Mouse (Mus musculus): ENCODE results near the gene Wdtc1. TPM values are rescaled to one million over a fixed set of nuclear protein-coding genes. Genes with fewer than 3 reads are reported as not detected.

Wdtc1 gene
- polyA plus RNA-seq, 1 experiment from 2014 or later, result 14.0 TPM

GRCm38 (mm10) chr4:133255392-133255791 is 97.9 kb downstream of the Wdtc1 start:
- Histone ChIP-seq H3K27ac (no peak overlapping the region), H3K9ac (no peak overlapping the region), H3K9me3 (replicated peaks) (no peaks in the 10 kb centered on the region), H3K4me1 (peaks cover 15% of the 10 kb centered on the region), H3K36me3 (ENCODE audit: poor library complexity, severe bottlenecking) (no peaks in the 10 kb centered on the region), H3K4me2 (no peak overlapping the region), H3K4me3 (no peak overlapping the region), H3K27me3 (peaks cover 61% of the 10 kb centered on the region)
- no peak for ATAC-seq
- WGBS, result 62% methylated on average over 6 of the region's 6 CpGs

- H3K4me3 ChIP-seq, result no peak overlapping the region
- peaks cover 79% of the 10 kb centered on the region for H3K27me3 ChIP-seq
- peaks cover 15% of the 10 kb centered on the region for H3K4me1 ChIP-seq
- H3K36me3 ChIP-seq (ENCODE audit: poor library complexity, severe bottlenecking), result no peaks in the 10 kb centered on the region
- H3K9ac ChIP-seq, result no peak overlapping the region
- no peak for ATAC-seq
- no peaks in the 10 kb centered on the region for H3K9me3 ChIP-seq (replicated peaks)
- H3K27ac ChIP-seq, result no peak overlapping the region
- WGBS, result 79% methylated on average over 12 of the region's 12 CpGs
- H3K4me2 ChIP-seq, result no peak overlapping the region
Measured at GRCm38 (mm10) chr4:133253412-133253811, 99.9 kb downstream of the Wdtc1 start.

GRCm38 (mm10) chr4:133252089-133252488 is 101.2 kb downstream of the Wdtc1 start:
- H3K36me3 ChIP-seq (ENCODE audit: poor library complexity, severe bottlenecking), result no peaks in the 10 kb centered on the region
- no peak overlapping the region for H3K27ac ChIP-seq
- no peak for ATAC-seq
- H3K9me3 ChIP-seq (replicated peaks), result no peaks in the 10 kb centered on the region
- no peak overlapping the region for H3K9ac ChIP-seq
- WGBS, result 38% methylated on average over 4 of the region's 4 CpGs
- no peak overlapping the region for H3K4me3 ChIP-seq
- H3K27me3 ChIP-seq, result peaks cover 88% of the 10 kb centered on the region
- peaks cover 15% of the 10 kb centered on the region for H3K4me1 ChIP-seq
- H3K4me2 ChIP-seq, result no peak overlapping the region

GRCm38 (mm10) chr4:133251214-133251613 is 102.1 kb downstream of the Wdtc1 start:
- Histone ChIP-seq H3K4me2 (peak overlapping the region; percentile 64), H3K27me3 (peaks cover 88% of the 10 kb centered on the region), H3K9me3 (replicated peaks) (no peaks in the 10 kb centered on the region), H3K9ac (peak overlapping the region; percentile 58), H3K36me3 (ENCODE audit: poor library complexity, severe bottlenecking) (no peaks in the 10 kb centered on the region), H3K27ac (no peak overlapping the region), H3K4me3 (peak overlapping the region; percentile 35), H3K4me1 (peaks cover 11% of the 10 kb centered on the region)
- no peak for ATAC-seq
- 1% methylated on average over 31 of the region's 31 CpGs for WGBS

- WGBS, result 3% methylated on average over 22 of the region's 22 CpGs
- no peaks in the 10 kb centered on the region for H3K36me3 ChIP-seq (ENCODE audit: poor library complexity, severe bottlenecking)
- no peak overlapping the region for H3K27ac ChIP-seq
- peak; percentile 27; the same call in 1 of the 2 replicates for ATAC-seq
- peak overlapping the region; percentile 64 for H3K4me2 ChIP-seq
- H3K9me3 ChIP-seq (replicated peaks), result no peaks in the 10 kb centered on the region
- peak overlapping the region; percentile 58 for H3K9ac ChIP-seq
- peaks cover 11% of the 10 kb centered on the region for H3K4me1 ChIP-seq
- peaks cover 88% of the 10 kb centered on the region for H3K27me3 ChIP-seq
- H3K4me3 ChIP-seq, result peak overlapping the region; percentile 35
Measured at GRCm38 (mm10) chr4:133250609-133251008, 102.7 kb downstream of the Wdtc1 start.

- no peak for ATAC-seq
- Histone ChIP-seq H3K4me1 (peaks cover 11% of the 10 kb centered on the region), H3K4me3 (no peak overlapping the region), H3K9me3 (replicated peaks) (no peaks in the 10 kb centered on the region), H3K9ac (no peak overlapping the region), H3K36me3 (ENCODE audit: poor library complexity, severe bottlenecking) (no peaks in the 10 kb centered on the region), H3K4me2 (no peak overlapping the region), H3K27me3 (peaks cover 97% of the 10 kb centered on the region), H3K27ac (no peak overlapping the region)
- WGBS, result 76% methylated on average over 13 of the region's 13 CpGs
Measured at GRCm38 (mm10) chr4:133247806-133248449, 105.4 kb downstream of the Wdtc1 start.

- WGBS, result 24% methylated on average over 15 of the region's 15 CpGs
- no peak overlapping the region for H3K27ac ChIP-seq
- no peak overlapping the region for H3K9ac ChIP-seq
- peaks cover 97% of the 10 kb centered on the region for H3K27me3 ChIP-seq
- no peak overlapping the region for H3K4me2 ChIP-seq
- no peak for ATAC-seq
- H3K9me3 ChIP-seq (replicated peaks), result no peaks in the 10 kb centered on the region
- H3K4me3 ChIP-seq, result no peak overlapping the region
- no peaks in the 10 kb centered on the region for H3K36me3 ChIP-seq (ENCODE audit: poor library complexity, severe bottlenecking)
- H3K4me1 ChIP-seq, result peaks cover 11% of the 10 kb centered on the region
Measured at GRCm38 (mm10) chr4:133247072-133247471, 106.2 kb downstream of the Wdtc1 start.

- ATAC-seq, result no peak
- Histone ChIP-seq H3K27me3 (peaks cover 97% of the 10 kb centered on the region), H3K9ac (no peak overlapping the region), H3K4me1 (peaks cover 9% of the 10 kb centered on the region), H3K4me2 (no peak overlapping the region), H3K9me3 (replicated peaks) (no peaks in the 10 kb centered on the region), H3K4me3 (no peak overlapping the region), H3K27ac (no peak overlapping the region), H3K36me3 (ENCODE audit: poor library complexity, severe bottlenecking) (no peaks in the 10 kb centered on the region)
- 91% methylated on average over 1 of the region's 1 CpGs for WGBS
Measured at GRCm38 (mm10) chr4:133244289-133244688, 109.0 kb downstream of the Wdtc1 start.

GRCm38 (mm10) chr4:133243538-133243937 is 109.7 kb downstream of the Wdtc1 start:
- Histone ChIP-seq H3K27ac (no peak overlapping the region), H3K9me3 (replicated peaks) (no peaks in the 10 kb centered on the region), H3K27me3 (peaks cover 97% of the 10 kb centered on the region), H3K4me2 (no peak overlapping the region), H3K4me1 (peaks cover 9% of the 10 kb centered on the region), H3K9ac (no peak overlapping the region), H3K36me3 (ENCODE audit: poor library complexity, severe bottlenecking) (no peaks in the 10 kb centered on the region), H3K4me3 (no peak overlapping the region)
- no peak for ATAC-seq
- WGBS, result 51% methylated on average over 13 of the region's 13 CpGs

- H3K4me3 ChIP-seq, result no peak overlapping the region
- no peak overlapping the region for H3K4me2 ChIP-seq
- no peaks in the 10 kb centered on the region for H3K9me3 ChIP-seq (replicated peaks)
- ATAC-seq, result no peak
- H3K27ac ChIP-seq, result no peak overlapping the region
- peaks cover 89% of the 10 kb centered on the region for H3K27me3 ChIP-seq
- H3K36me3 ChIP-seq (ENCODE audit: poor library complexity, severe bottlenecking), result no peaks in the 10 kb centered on the region
- H3K4me1 ChIP-seq, result peaks cover 9% of the 10 kb centered on the region
- WGBS, result 63% methylated on average over 9 of the region's 9 CpGs
- no peak overlapping the region for H3K9ac ChIP-seq
Measured at GRCm38 (mm10) chr4:133242710-133243109, 110.6 kb downstream of the Wdtc1 start.

Small RNA genes lying within 50 kb of the gene (microRNA-seq; reads per million reads assigned to microRNA genes)
- gene Mir5122, result 3.0 reads per million, percentile 4 among the genes with 10 or more reads in this experiment

Other genes starting within 250 kb of the Wdtc1 start
- gene Wasf2, start 223.0 kb downstream of the Wdtc1 start, polyA plus RNA-seq (2015; fragmentation: Nextera tagmentation; extraction: Ambion mirVana), result 36.7 and 42.9 TPM in 2 replicates
- gene Cd164l2, start 141.3 kb downstream of the Wdtc1 start, polyA plus RNA-seq (2015; fragmentation: Nextera tagmentation; extraction: Ambion mirVana), result 0.17 and 0.30 TPM in 2 replicates
- gene Gpr3, start 140.9 kb downstream of the Wdtc1 start, polyA plus RNA-seq (2015; fragmentation: Nextera tagmentation; extraction: Ambion mirVana), result 0.33 and 0.57 TPM in 2 replicates
- gene Map3k6, start 112.7 kb downstream of the Wdtc1 start, polyA plus RNA-seq (2015; fragmentation: Nextera tagmentation; extraction: Ambion mirVana), result 0.92 and 1.0 TPM in 2 replicates
- gene Sytl1, start 90.4 kb downstream of the Wdtc1 start, polyA plus RNA-seq (2015; fragmentation: Nextera tagmentation; extraction: Ambion mirVana), result 0.43 and 0.59 TPM in 2 replicates
- 85.8 and 94.5 TPM in 2 replicates for gene Tmem222, start 75.7 kb downstream of the Wdtc1 start, polyA plus RNA-seq (2015; fragmentation: Nextera tagmentation; extraction: Ambion mirVana)
- gene Slc9a1, start 16.2 kb upstream of the Wdtc1 start, polyA plus RNA-seq (2015; fragmentation: Nextera tagmentation; extraction: Ambion mirVana), result 5.6 and 7.3 TPM in 2 replicates
- gene Tent5b, start 126.7 kb upstream of the Wdtc1 start, polyA plus RNA-seq (2015; fragmentation: Nextera tagmentation; extraction: Ambion mirVana), result 0.27 TPM in 1 of 2 replicates, not detected in the other
- 1.5 and 2.9 TPM in 2 replicates for gene Trnp1, start 145.1 kb upstream of the Wdtc1 start, polyA plus RNA-seq (2015; fragmentation: Nextera tagmentation; extraction: Ambion mirVana)
- 0.26 and 0.39 TPM in 2 replicates for gene Kdf1, start 165.5 kb upstream of the Wdtc1 start, polyA plus RNA-seq (2015; fragmentation: Nextera tagmentation; extraction: Ambion mirVana)
- gene Nudc, start 192.5 kb upstream of the Wdtc1 start, polyA plus RNA-seq (2015; fragmentation: Nextera tagmentation; extraction: Ambion mirVana), result 311 and 312 TPM in 2 replicates
- gene Nr0b2, start 199.9 kb upstream of the Wdtc1 start, polyA plus RNA-seq (2015; fragmentation: Nextera tagmentation; extraction: Ambion mirVana), result not detected in 2 replicates
- gene Gpatch3, start 221.3 kb upstream of the Wdtc1 start, polyA plus RNA-seq (2015; fragmentation: Nextera tagmentation; extraction: Ambion mirVana), result 6.7 and 7.7 TPM in 2 replicates
- gene Gpn2, start 230.9 kb upstream of the Wdtc1 start, polyA plus RNA-seq (2015; fragmentation: Nextera tagmentation; extraction: Ambion mirVana), result 25.0 and 29.5 TPM in 2 replicates
- 0.92 and 0.99 TPM in 2 replicates for gene Sfn, start 248.7 kb upstream of the Wdtc1 start, polyA plus RNA-seq (2015; fragmentation: Nextera tagmentation; extraction: Ambion mirVana)